Mouse (Mus musculus) frontal cortex, postnatal 25 days (tissue): ENCODE data around the gene Plin3.
"Not testable (repeated sequence)": the region's sequence is repeated elsewhere in the genome, so short reads cannot be mapped to it uniquely, and the experiment has no call there.

Source experiments
- DNase-seq, 2 experiments: peaks; one replicate each; pipeline ENCODE4 v3.0.0; 2022; ENCODE audit warnings: low spot score in 2 of 2

The Plin3 gene

GRCm38 (mm10) chr17:56273986-56274385, 18.7 kb downstream of the Plin3 start:
- DNase-seq: no peak

GRCm38 (mm10) chr17:56273482-56273881, 19.2 kb downstream of the Plin3 start:
- no peak for DNase-seq

- no peak for DNase-seq
These were observed 20.0 kb downstream of the Plin3 start for GRCm38 (mm10) chr17:56272644-56273043.

GRCm38 (mm10) chr17:56271609-56272253, 20.9 kb downstream of the Plin3 start:
- DNase-seq: no peak

- DNase-seq: no peak
These were observed 22.9 kb downstream of the Plin3 start for GRCm38 (mm10) chr17:56269741-56270140.

GRCm38 (mm10) chr17:56269153-56269630, 23.5 kb downstream of the Plin3 start:
- no peak for DNase-seq

- DNase-seq: no peak
These were observed 26.4 kb downstream of the Plin3 start for GRCm38 (mm10) chr17:56266271-56266670.

GRCm38 (mm10) chr17:56265869-56266268, 26.8 kb downstream of the Plin3 start:
- DNase-seq: no peak

GRCm38 (mm10) chr17:56265011-56265410, 27.7 kb downstream of the Plin3 start:
- no peak for DNase-seq

GRCm38 (mm10) chr17:56264020-56264419, 28.7 kb downstream of the Plin3 start:
- DNase-seq: peak; percentile 61 to 73

- DNase-seq: no peak
These were observed 30.0 kb downstream of the Plin3 start for GRCm38 (mm10) chr17:56262645-56263094.

- DNase-seq: no peak
These were observed 31.5 kb downstream of the Plin3 start for GRCm38 (mm10) chr17:56261166-56261565.

- no peak for DNase-seq
These were observed 33.2 kb downstream of the Plin3 start for GRCm38 (mm10) chr17:56259301-56260037.

GRCm38 (mm10) chr17:56258812-56259211, 33.9 kb downstream of the Plin3 start:
- DNase-seq: not testable (repeated sequence)

- not testable (repeated sequence) for DNase-seq
These were observed 34.4 kb downstream of the Plin3 start for GRCm38 (mm10) chr17:56258269-56258668.

- no peak for DNase-seq
These were observed 35.3 kb downstream of the Plin3 start for GRCm38 (mm10) chr17:56257181-56257894.

- peak; percentile 82 to 90 for DNase-seq
These were observed 36.3 kb downstream of the Plin3 start, which contains the start of gene Fem1a for GRCm38 (mm10) chr17:56256239-56256881. TSS of gene Fem1a (plus strand) at chr17:56256810.

GRCm38 (mm10) chr17:56255863-56256238, 36.8 kb downstream of the Plin3 start:
- peak; percentile 97 to 99 for DNase-seq

- peak in 1 of 2 experiments; percentile 60 for DNase-seq
These were observed 37.2 kb downstream of the Plin3 start for GRCm38 (mm10) chr17:56255429-56255828.

- DNase-seq: no peak
These were observed 38.0 kb downstream of the Plin3 start for GRCm38 (mm10) chr17:56254695-56255094.

GRCm38 (mm10) chr17:56251136-56251829, 41.4 kb downstream of the Plin3 start:
- DNase-seq: peak; percentile 66 to 76
